Mouse (Mus musculus) cerebellum, adult 8-10 months (tissue): Measurements from ENCODE around the gene Osgep.
"Not testable (repeated sequence)": the region's sequence is repeated elsewhere in the genome, so short reads cannot be mapped to it uniquely, and the experiment has no call there.

Experiments
- DNase-seq: peaks from one replicate; pipeline ENCODE4 v3.0.0; 2022

Osgep gene

GRCm38 (mm10) chr14:50924281-50925064 lies at the start of gene Osgep, which contains the start of gene Apex1:
Osgep (minus strand) TSS chr14:50924893.
Apex1 (plus strand) TSS chr14:50924968.
- peak; percentile 96 for DNase-seq

- no peak for DNase-seq
These were observed 49.0 kb upstream of the Osgep start for GRCm38 (mm10) chr14:50973700-50974099.

- not testable (repeated sequence) for DNase-seq
These were observed 48.4 kb upstream of the Osgep start for GRCm38 (mm10) chr14:50973054-50973453.

- no peak for DNase-seq
These were observed 46.1 kb upstream of the Osgep start for GRCm38 (mm10) chr14:50970822-50971221.

GRCm38 (mm10) chr14:50969558-50970544 lies 45.2 kb upstream of the Osgep start:
- DNase-seq = peak; percentile 22

GRCm38 (mm10) chr14:50969041-50969440 lies 44.3 kb upstream of the Osgep start:
- DNase-seq = no peak

- DNase-seq = no peak
These were observed 43.7 kb upstream of the Osgep start for GRCm38 (mm10) chr14:50968216-50968980.

- DNase-seq = not testable (repeated sequence)
These were observed 33.7 kb upstream of the Osgep start for GRCm38 (mm10) chr14:50958289-50958995.

- DNase-seq = not testable (repeated sequence)
These were observed 32.5 kb upstream of the Osgep start for GRCm38 (mm10) chr14:50957146-50957545.

- not testable (repeated sequence) for DNase-seq
These were observed 32.0 kb upstream of the Osgep start for GRCm38 (mm10) chr14:50956724-50957123.

- DNase-seq = peak; percentile 51
These were observed 31.3 kb upstream of the Osgep start, which contains the start of gene Pnp2 for GRCm38 (mm10) chr14:50955942-50956508. Pnp2 (plus strand) TSS chr14:50955992.

- no peak for DNase-seq
These were observed 30.8 kb upstream of the Osgep start for GRCm38 (mm10) chr14:50955487-50955886.

- not testable (repeated sequence) for DNase-seq
These were observed 20.8 kb upstream of the Osgep start for GRCm38 (mm10) chr14:50945526-50945925.

- DNase-seq = not testable (repeated sequence)
These were observed 20.4 kb upstream of the Osgep start for GRCm38 (mm10) chr14:50945081-50945480.

- not testable (repeated sequence) for DNase-seq
These were observed 20.0 kb upstream of the Osgep start for GRCm38 (mm10) chr14:50944668-50945033.

- peak; percentile 93 for DNase-seq
These were observed 19.4 kb upstream of the Osgep start, which contains the start of gene Gm49342 for GRCm38 (mm10) chr14:50943932-50944667. Gm49342 (plus strand) TSS chr14:50944517.

- DNase-seq = no peak
These were observed 14.2 kb upstream of the Osgep start for GRCm38 (mm10) chr14:50938940-50939339.

- no peak for DNase-seq
These were observed 13.6 kb upstream of the Osgep start for GRCm38 (mm10) chr14:50938119-50938908.

GRCm38 (mm10) chr14:50936649-50937048 lies 12.0 kb upstream of the Osgep start:
- no peak for DNase-seq

GRCm38 (mm10) chr14:50931493-50932020 lies 6.9 kb upstream of the Osgep start:
- no peak for DNase-seq
